Mouse (Mus musculus) left cerebral cortex, postnatal 25 days (tissue): Measurements from ENCODE around the gene Tmtc4. TPM values are rescaled to one million over a fixed set of nuclear protein-coding genes. Genes with fewer than 3 reads are reported as not detected.

ENCODE experiments used
- DNase-seq, 2 experiments: peaks; one replicate each; pipeline ENCODE4 v3.0.0; 2022; ENCODE audit warnings: low spot score in 2 of 2, mixed read lengths in 1 of 2
- intact Hi-C: fragments of 180-260 bp; cut with DNase I; formaldehyde crosslinking; loops from one replicate; pipeline ENCODE4 v1.15.1; 2025
- total RNA-seq, 2 experiments: library from RNA; stranded (reverse); gene quantifications; 2 replicates each; pipeline ENCODE4 v1.2.3; 2021

Tmtc4 gene
- total RNA-seq, 2 experiments from 2014 or later = 20.8 to 22.6 TPM

- intact Hi-C loops = no loop called here
Measured at GRCm38 (mm10) chr14:122977056-122977796, 6.6 kb downstream of the Tmtc4 start.

GRCm38 (mm10) chr14:122974854-122975570, 8.8 kb downstream of the Tmtc4 start:
- intact Hi-C loops = no loop called here
- DNase-seq = no peak

More at GRCm38 (mm10) chr14:122977056-122977796, 6.6 kb downstream of the Tmtc4 start:
- no peak for DNase-seq

- no peak for DNase-seq
- intact Hi-C loops = no loop called here
Measured at GRCm38 (mm10) chr14:122973091-122973490, 10.7 kb downstream of the Tmtc4 start.

GRCm38 (mm10) chr14:122968049-122968448, 15.8 kb downstream of the Tmtc4 start:
- intact Hi-C loops = loop anchor here (5.0 kb wide), 1 partner anchor 69 kb away; no protein-coding TSS in a partner anchor
- no peak for DNase-seq

GRCm38 (mm10) chr14:122957941-122958340, 25.9 kb downstream of the Tmtc4 start:
- DNase-seq = peak; percentile 82 to 95
- intact Hi-C loops = loop anchor here (5.0 to 10.0 kb wide), 2 partner anchors 184 to 357 kb away; no protein-coding TSS in a partner anchor

- intact Hi-C loops = loop anchor here (2.0 to 10.0 kb wide), 2 partner anchors 287 to 361 kb away; no protein-coding TSS in a partner anchor
- peak; percentile 70 to 80 for DNase-seq
Measured at GRCm38 (mm10) chr14:122953331-122953730, 30.5 kb downstream of the Tmtc4 start.

- intact Hi-C loops = loop anchor here (2.0 to 10.0 kb wide), 2 partner anchors 288 to 362 kb away; no protein-coding TSS in a partner anchor
- DNase-seq = no peak
Measured at GRCm38 (mm10) chr14:122952556-122952955, 31.3 kb downstream of the Tmtc4 start.

GRCm38 (mm10) chr14:122951676-122952445, 32.0 kb downstream of the Tmtc4 start:
- no peak for DNase-seq
- intact Hi-C loops = loop anchor here (2.0 to 10.0 kb wide), 2 partner anchors 289 to 363 kb away; no protein-coding TSS in a partner anchor

GRCm38 (mm10) chr14:122950915-122951314, 32.9 kb downstream of the Tmtc4 start:
- intact Hi-C loops = loop anchor here (10.0 kb wide), 1 partner anchor 364 kb away; no protein-coding TSS in a partner anchor
- no peak for DNase-seq

GRCm38 (mm10) chr14:122943475-122943853, 40.4 kb downstream of the Tmtc4 start:
- intact Hi-C loops = no loop called here
- DNase-seq = no peak

GRCm38 (mm10) chr14:122942757-122943474, 40.9 kb downstream of the Tmtc4 start:
- peak in 1 of 2 experiments; percentile 19 for DNase-seq
- intact Hi-C loops = no loop called here

GRCm38 (mm10) chr14:122936460-122936859, 47.4 kb downstream of the Tmtc4 start:
- DNase-seq = no peak
- intact Hi-C loops = no loop called here

- intact Hi-C loops = no loop called here
Measured at GRCm38 (mm10) chr14:122920011-122920410, 63.8 kb downstream of the Tmtc4 start.

GRCm38 (mm10) chr14:122917676-122918075, 66.2 kb downstream of the Tmtc4 start:
- DNase-seq = no peak
- intact Hi-C loops = no loop called here

More at GRCm38 (mm10) chr14:122920011-122920410, 63.8 kb downstream of the Tmtc4 start:
- peak in 1 of 2 experiments; percentile 13 for DNase-seq

- no peak for DNase-seq
- intact Hi-C loops = no loop called here
Measured at GRCm38 (mm10) chr14:122913657-122914056, 70.2 kb downstream of the Tmtc4 start, which contains the start of gene Ggact. Ggact (minus strand) TSS chr14:122913757.

GRCm38 (mm10) chr14:122912812-122913498, 70.9 kb downstream of the Tmtc4 start:
- intact Hi-C loops = no loop called here

GRCm38 (mm10) chr14:122912137-122912536, 71.7 kb downstream of the Tmtc4 start:
- no peak for DNase-seq
- intact Hi-C loops = no loop called here

More at GRCm38 (mm10) chr14:122912812-122913498, 70.9 kb downstream of the Tmtc4 start:
- DNase-seq = peak; percentile 55 to 65

GRCm38 (mm10) chr14:122911265-122911664, 72.6 kb downstream of the Tmtc4 start:
- intact Hi-C loops = no loop called here

More at GRCm38 (mm10) chr14:122911265-122911664, 72.6 kb downstream of the Tmtc4 start:
- no peak for DNase-seq
